Mouse (Mus musculus) hindbrain, embryonic 11.5 days (tissue): ENCODE results near the gene Olfr972. TPM values are rescaled to one million over a fixed set of nuclear protein-coding genes. Genes with fewer than 3 reads are reported as not detected.

Source experiments
- polyA plus RNA-seq: library from polyadenylated mRNA; unstranded; fragments of >200 nt; fragmentation: Nextera tagmentation; extraction: Ambion mirVana; gene quantifications from 2 replicates; pipeline ENCODE4 v1.2.1, GENCODE M21; 2014

Gene Olfr972
- polyA plus RNA-seq, 1 experiment from 2014 or later = not detected

Other genes starting within 250 kb of the Olfr972 start
- not detected in 2 replicates for gene Olfr960, start 245.0 kb upstream of the Olfr972 start, polyA plus RNA-seq
- not detected in 2 replicates for gene Olfr961, start 221.3 kb upstream of the Olfr972 start, polyA plus RNA-seq
- not detected in 2 replicates for gene Olfr963, start 199.2 kb upstream of the Olfr972 start, polyA plus RNA-seq
- not detected in 2 replicates for gene Olfr149, start 159.3 kb upstream of the Olfr972 start, polyA plus RNA-seq
- gene Olfr965, start 155.1 kb upstream of the Olfr972 start, polyA plus RNA-seq = not detected in 2 replicates
- gene Olfr150, start 135.4 kb upstream of the Olfr972 start, polyA plus RNA-seq = not detected in 2 replicates
- gene Olfr967, start 120.2 kb upstream of the Olfr972 start, polyA plus RNA-seq = not detected in 2 replicates
- gene Olfr968, start 83.2 kb upstream of the Olfr972 start, polyA plus RNA-seq = not detected in 2 replicates
- not detected in 2 replicates for gene Olfr969, start 75.5 kb upstream of the Olfr972 start, polyA plus RNA-seq
- not detected in 2 replicates for gene Olfr970, start 57.6 kb upstream of the Olfr972 start, polyA plus RNA-seq
- not detected in 2 replicates for gene Olfr971, start 29.5 kb upstream of the Olfr972 start, polyA plus RNA-seq
- not detected in 2 replicates for gene Olfr229, start 40.9 kb downstream of the Olfr972 start, polyA plus RNA-seq
- not detected in 2 replicates for gene Olfr974, start 71.1 kb downstream of the Olfr972 start, polyA plus RNA-seq
- gene Olfr975, start 85.6 kb downstream of the Olfr972 start, polyA plus RNA-seq = not detected in 2 replicates
- not detected in 2 replicates for gene Olfr976, start 94.7 kb downstream of the Olfr972 start, polyA plus RNA-seq
- not detected in 2 replicates for gene Olfr978, start 125.7 kb downstream of the Olfr972 start, polyA plus RNA-seq
- not detected in 2 replicates for gene Olfr979, start 137.0 kb downstream of the Olfr972 start, polyA plus RNA-seq
- not detected in 2 replicates for gene Olfr980, start 143.2 kb downstream of the Olfr972 start, polyA plus RNA-seq
- gene Olfr981, start 155.0 kb downstream of the Olfr972 start, polyA plus RNA-seq = not detected in 2 replicates
- gene Olfr982, start 207.4 kb downstream of the Olfr972 start, polyA plus RNA-seq = not detected in 2 replicates
- not detected in 2 replicates for gene Olfr983, start 227.2 kb downstream of the Olfr972 start, polyA plus RNA-seq
- not detected in 2 replicates for gene Olfr984, start 247.8 kb downstream of the Olfr972 start, polyA plus RNA-seq